Comparison of ENCODE assay signal across 8 mouse cellular contexts in the genomic region with DNA sequence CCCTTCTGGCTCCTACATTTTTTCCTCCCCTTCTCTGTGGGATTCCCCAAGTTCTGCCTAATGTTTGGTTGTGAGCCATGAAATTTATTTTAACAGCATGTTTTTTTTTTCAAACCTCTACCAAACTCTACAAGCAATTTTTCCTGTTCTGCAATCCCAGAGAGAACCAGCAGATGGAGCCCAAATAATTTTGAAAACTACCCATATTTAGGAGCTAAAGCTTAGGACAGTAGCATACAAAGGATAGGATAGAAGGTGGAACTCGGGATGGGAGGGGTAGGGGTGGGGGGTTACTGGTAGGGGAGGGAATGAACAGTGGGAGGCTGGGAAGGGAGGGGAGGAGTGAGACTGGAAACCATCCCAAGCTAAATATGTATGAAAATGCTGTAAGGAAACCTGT. TPM values are rescaled to one million over a fixed set of nuclear protein-coding genes. Genes with fewer than 3 reads are reported as not detected.
A peak's percentile ranks its signal among the peaks of the same experiment; 100 is the strongest.
DNase-seq lines count a peak whose midpoint lies in the region; ATAC-seq and TF ChIP-seq lines count a peak whose summit lies in the region.

No protein-coding gene starts in this region.

- no peaks in the 10 kb centered on the region for H3K4me1 ChIP-seq in hindbrain, postnatal 0 days (ENCODE audit: insufficient read depth, low read length)
- peaks cover 9% of the 10 kb centered on the region for H3K4me1 ChIP-seq in hindbrain, embryonic 13.5 days (replicated peaks)
- H3K4me1 ChIP-seq in midbrain, embryonic 12.5 days: peaks cover 10% of the 10 kb centered on the region

- H3K9me3 ChIP-seq in hindbrain, postnatal 0 days (ENCODE audit: low read length): no peaks in the 10 kb centered on the region
- no peaks in the 10 kb centered on the region for H3K9me3 ChIP-seq in hindbrain, embryonic 13.5 days
- H3K9me3 ChIP-seq in midbrain, embryonic 12.5 days: no peaks in the 10 kb centered on the region

- no peak overlapping the region for H3K9ac ChIP-seq in hindbrain, postnatal 0 days (replicated peaks; ENCODE audit: low read length)
- H3K9ac ChIP-seq in hindbrain, embryonic 13.5 days: no peak overlapping the region
- no peak overlapping the region for H3K9ac ChIP-seq in midbrain, embryonic 12.5 days (replicated peaks)

- H3K4me3 ChIP-seq in hindbrain, postnatal 0 days (ENCODE audit: low read length): no peak overlapping the region
- no peak overlapping the region for H3K4me3 ChIP-seq in hindbrain, embryonic 13.5 days
- no peak overlapping the region for H3K4me3 ChIP-seq in midbrain, embryonic 12.5 days

- H3K4me2 ChIP-seq in hindbrain, postnatal 0 days (ENCODE audit: low read depth, low read length): no peak overlapping the region
- H3K4me2 ChIP-seq in hindbrain, embryonic 13.5 days: no peak overlapping the region
- no peak overlapping the region for H3K4me2 ChIP-seq in midbrain, embryonic 12.5 days (replicated peaks)

- ATAC-seq in hindbrain, postnatal 0 days: no peak
- no peak for ATAC-seq in hindbrain, embryonic 13.5 days (ENCODE audit: low FRiP score)
- ATAC-seq in CD4-positive, CD25-positive, alpha-beta regulatory T cell, adult 4 months: peak; percentile 51
- ATAC-seq in midbrain, embryonic 12.5 days (ENCODE audit: low FRiP score, low read depth): 0 out of 2 replicates have a peak, but pooled peaks have one; percentile 36

- H3K27me3 ChIP-seq in hindbrain, postnatal 0 days (ENCODE audit: insufficient read depth, low read length): no peaks in the 10 kb centered on the region
- H3K27me3 ChIP-seq in hindbrain, embryonic 13.5 days: no peaks in the 10 kb centered on the region
- H3K27me3 ChIP-seq in midbrain, embryonic 12.5 days: no peaks in the 10 kb centered on the region

- no peak overlapping the region for H3K27ac ChIP-seq in hindbrain, postnatal 0 days
- H3K27ac ChIP-seq in hindbrain, embryonic 13.5 days: no peak overlapping the region
- no peak overlapping the region for H3K27ac ChIP-seq in midbrain, embryonic 12.5 days (replicated peaks)

- WGBS in hindbrain, postnatal 0 days: 3% methylated on average over 1 of the region's 1 CpGs
- WGBS in hindbrain, embryonic 13.5 days: 23% methylated on average over 1 of the region's 1 CpGs
- 27% methylated on average over 1 of the region's 1 CpGs for WGBS in midbrain, embryonic 12.5 days

- peak; percentile 69 for DNase-seq in hindbrain, postnatal 0 days (ENCODE audit: low spot score)
- DNase-seq in 416B (ENCODE audit: low read depth): peak; percentile 45
- peak; percentile 13 to 42 for DNase-seq in frontal cortex, postnatal 25 days (ENCODE audit: low spot score in 2 of 2)
- DNase-seq in spleen, postnatal 14 days (ENCODE audit: low spot score in 2 of 2): no peak
- no peak for DNase-seq in gastrocnemius, postnatal 25 days

- no peaks in the 10 kb centered on the region; the same call in 1 of the 2 replicates for H3K36me3 ChIP-seq in hindbrain, postnatal 0 days (ENCODE audit: insufficient read depth, low read length)
- 0 out of 2 replicates have a peak, but pooled peaks cover 5% of the 10 kb centered on the region for H3K36me3 ChIP-seq in hindbrain, embryonic 13.5 days
- H3K36me3 ChIP-seq in midbrain, embryonic 12.5 days: peaks cover 30% of the 10 kb centered on the region; the same call in 1 of the 2 replicates

- TF ChIP-seq CTCF in hindbrain, postnatal 0 days (IDR thresholded peaks at IDR 0.05; ENCODE audit: low read depth): peak; percentile 66

RNA-seq across cellular contexts. Expression of a gene that starts 34.6 kb away (rescaled TPM):
- 3.7 and 10.1 TPM in 2 replicates for total RNA-seq in hindbrain, postnatal 0 days (2014; rRNA removed)
- 24.5 and 27.9 TPM in 2 replicates for polyA plus RNA-seq in hindbrain, postnatal 0 days (2015; fragmentation: Nextera tagmentation; extraction: Ambion mirVana)
- polyA plus RNA-seq in hindbrain, embryonic 13.5 days (2015; fragmentation: Nextera tagmentation; extraction: Ambion mirVana): 21.7 and 23.0 TPM in 2 replicates
- polyA plus RNA-seq in CD4-positive, CD25-positive, alpha-beta regulatory T cell, adult 4 months (2017; shearing (Covaris generic)): 10 to 100 TPM; 10.4 to 24.3 TPM
- 25.4 and 26.7 TPM in 2 replicates for polyA plus RNA-seq in midbrain, embryonic 12.5 days (2016; fragmentation: Nextera tagmentation; extraction: Ambion mirVana)
- total RNA-seq in gastrocnemius, postnatal 25 days (2021): 10 to 100 TPM; 31.5 to 34.4 TPM

Comparison
In these comparisons a context has a peak if more than half of its experiments do, and no peak if none do; other contexts are left out.
1. ATAC-seq: peak in CD4-positive, CD25-positive, alpha-beta regulatory T cell, adult 4 months (single experiment) and midbrain, embryonic 12.5 days (single experiment); none in hindbrain, postnatal 0 days (single experiment) and hindbrain, embryonic 13.5 days (single experiment).
2. DNase-seq: peak in hindbrain, postnatal 0 days (single experiment), 416B (single experiment) and frontal cortex, postnatal 25 days (2 of 2); none in spleen, postnatal 14 days (0 of 2) and gastrocnemius, postnatal 25 days (single experiment).